Mouse (Mus musculus) spleen, adult 2 months (tissue): ENCODE measurements around the gene Cacna1e. TPM values are rescaled to one million over a fixed set of nuclear protein-coding genes. Genes with fewer than 3 reads are reported as not detected.
A peak's percentile ranks its signal among the peaks of the same experiment; 100 is the strongest.

Experiments
- DNase-seq, 2 experiments: peaks; one replicate each; pipeline versions ENCODE4 v3.0.0 to v3.0.0-alpha.2; 2012 to 2021; ENCODE audit warnings: low spot score in 2 of 2, low read depth in 1 of 2
- H3K27ac ChIP-seq: fragments of 200-500 bp; 2 replicates; pipeline ENCODE4 v1.5.1; 2012; ENCODE audit warnings: low read length, inconsistent platforms; ENCODE audit not compliant: insufficient read depth
- H3K27me3 ChIP-seq: fragments of 200-500 bp; 2 replicates; pipeline ENCODE4 v1.6.1; 2012; ENCODE audit warnings: mild to moderate bottlenecking, moderate library complexity, low read length, inconsistent platforms; ENCODE audit not compliant: control insufficient read depth, insufficient read depth
- H3K36me3 ChIP-seq: fragments of 200-500 bp; 2 replicates; pipeline ENCODE4 v1.6.1; 2012; ENCODE audit warnings: mild to moderate bottlenecking, low read length, inconsistent platforms; ENCODE audit not compliant: control insufficient read depth, insufficient read depth
- H3K4me1 ChIP-seq: fragments of 200-500 bp; 2 replicates; pipeline ENCODE4 v1.6.1; 2011; ENCODE audit warnings: inconsistent platforms; ENCODE audit not compliant: control insufficient read depth, insufficient read depth, insufficient read length
- H3K4me3 ChIP-seq: fragments of 200-500 bp; 2 replicates; pipeline ENCODE4 v1.5.1; 2011; ENCODE audit warnings: mild to moderate bottlenecking, inconsistent platforms; ENCODE audit not compliant: insufficient read depth, insufficient read length; ENCODE audit errors: extremely low read depth
- CTCF ChIP-seq: fragments of 200-500 bp; IDR thresholded peaks from 2 replicates; pipeline ENCODE4 v1.5.1; 2011; ENCODE audit warnings: mild to moderate bottlenecking, inconsistent platforms; ENCODE audit not compliant: insufficient read depth, insufficient read length, insufficient replicate concordance; ENCODE audit errors: extremely low read depth
- POLR2A ChIP-seq: fragments of 200-500 bp; IDR thresholded peaks from 2 replicates; pipeline ENCODE4 v1.6.1; 2011; ENCODE audit warnings: low read depth, low read length, inconsistent platforms
- WGBS: fragments of 180-500 bp; shearing (Covaris S2); methylation state at CpG from one replicate; pipeline ENCODE4 v1.1.7; 2018; 5-methylcytosine and 5-hydroxymethylcytosine counted together
- polyA plus RNA-seq: library from polyadenylated mRNA; depleted of rRNA; stranded (reverse); fragments of >200 nt; gene quantifications from 2 replicates; pipeline ENCODE4 v1.2.3, GENCODE M21; 2012; rRNA removed

Cacna1e gene
- 4.5 and 7.0 TPM in 2 replicates for polyA plus RNA-seq

DNA sequence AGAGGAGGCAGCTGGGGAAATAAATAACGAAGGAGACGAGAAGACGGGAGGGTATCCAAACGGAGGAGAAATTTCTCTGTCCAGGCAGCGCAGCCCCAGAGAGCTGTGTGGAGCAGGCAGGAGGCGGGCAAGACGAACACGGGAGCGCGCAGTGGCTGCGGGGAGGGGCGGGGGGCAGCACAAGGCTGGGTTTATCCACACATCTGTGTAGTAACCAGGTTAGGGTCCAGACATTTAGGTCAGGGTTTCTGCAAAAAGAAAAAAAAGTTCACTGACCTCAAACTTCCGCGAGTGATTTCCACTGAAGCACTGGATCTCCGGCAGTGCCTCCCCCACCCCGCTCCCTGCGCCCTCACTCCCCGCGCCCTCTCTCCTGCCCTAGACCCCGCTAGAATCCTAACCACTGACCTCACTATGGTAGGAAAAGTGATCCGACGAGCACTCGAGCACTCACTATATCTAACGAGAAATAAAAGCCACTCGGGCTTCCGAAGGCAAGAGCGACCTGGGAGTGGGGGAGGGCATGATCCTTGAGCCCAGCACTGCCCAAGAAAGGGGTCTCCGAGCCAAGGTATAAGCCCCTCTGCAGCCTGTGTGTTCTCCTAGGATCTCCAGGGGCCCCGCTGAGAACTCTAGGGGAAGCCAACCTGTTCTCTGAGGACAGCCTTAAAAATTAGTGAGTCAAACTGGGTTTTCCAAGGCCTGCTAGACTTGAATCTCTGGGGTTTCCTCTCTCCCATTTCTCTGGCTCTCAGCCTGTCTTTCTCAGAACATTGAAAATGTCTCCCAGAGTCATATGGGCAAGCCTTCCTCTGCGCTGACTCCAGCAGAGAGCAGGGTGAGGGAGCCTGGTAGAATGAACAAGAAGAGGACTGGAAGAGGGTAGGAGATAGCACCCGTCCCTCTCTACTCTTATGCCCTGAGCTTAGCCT, at the start of gene Cacna1e:
Gene Cacna1e, minus strand, starts transcription at position 227 of the 932 bp plus-strand sequence.
- Histone ChIP-seq H3K36me3 (no peaks in the 10 kb centered on the region), H3K4me3 (peak within 1 kb of the TSS; percentile 59), H3K27ac (no peak within 1 kb of the TSS), H3K27me3 (peaks cover 2% of the 10 kb centered on the region; the same call in 1 of the 2 replicates), H3K4me1 (no peaks in the 10 kb centered on the region)
- TF ChIP-seq CTCF (no peak), POLR2A (no peak)
- WGBS: 12% methylated on average over 31 of the region's 31 CpGs
- DNase-seq: peak in 1 of 2 experiments; percentile 14

GRCm38 (mm10) chr1:154918406-154918805, 34.1 kb upstream of the Cacna1e start:
- no peak overlapping the region for H3K27ac ChIP-seq
- H3K36me3 ChIP-seq: no peaks in the 10 kb centered on the region
- WGBS: 79% methylated on average over 2 of the region's 2 CpGs
- no peak for TF ChIP-seq CTCF
- TF ChIP-seq POLR2A: no peak
- no peak for DNase-seq
- H3K27me3 ChIP-seq: no peaks in the 10 kb centered on the region
- H3K4me1 ChIP-seq: no peaks in the 10 kb centered on the region
- no peak overlapping the region for H3K4me3 ChIP-seq

DNA sequence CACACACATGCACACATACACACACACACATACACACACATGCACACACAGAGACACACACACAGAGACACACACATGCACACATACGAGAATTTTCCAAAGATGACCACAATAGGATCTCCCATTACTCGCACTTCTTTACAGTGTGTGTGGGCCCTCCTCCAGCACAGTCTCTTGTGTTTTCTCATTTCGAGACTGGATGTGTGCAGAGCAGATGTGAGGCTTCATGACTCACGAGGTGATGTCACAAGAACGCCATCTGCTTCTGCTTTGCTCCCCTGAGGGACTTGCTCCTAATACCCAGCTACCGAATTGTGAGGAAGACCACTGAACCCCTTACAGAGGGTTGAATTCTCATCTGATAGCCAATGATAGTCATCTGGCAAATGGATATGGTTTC, 33.1 kb upstream of the Cacna1e start:
- DNase-seq: no peak
- no peaks in the 10 kb centered on the region for H3K36me3 ChIP-seq
- no peak overlapping the region for H3K4me3 ChIP-seq
- no peaks in the 10 kb centered on the region for H3K27me3 ChIP-seq
- 79% methylated on average over 6 of the region's 6 CpGs for WGBS
- H3K27ac ChIP-seq: no peak overlapping the region
- no peaks in the 10 kb centered on the region for H3K4me1 ChIP-seq
- no peak for TF ChIP-seq CTCF
- no peak for TF ChIP-seq POLR2A

DNA sequence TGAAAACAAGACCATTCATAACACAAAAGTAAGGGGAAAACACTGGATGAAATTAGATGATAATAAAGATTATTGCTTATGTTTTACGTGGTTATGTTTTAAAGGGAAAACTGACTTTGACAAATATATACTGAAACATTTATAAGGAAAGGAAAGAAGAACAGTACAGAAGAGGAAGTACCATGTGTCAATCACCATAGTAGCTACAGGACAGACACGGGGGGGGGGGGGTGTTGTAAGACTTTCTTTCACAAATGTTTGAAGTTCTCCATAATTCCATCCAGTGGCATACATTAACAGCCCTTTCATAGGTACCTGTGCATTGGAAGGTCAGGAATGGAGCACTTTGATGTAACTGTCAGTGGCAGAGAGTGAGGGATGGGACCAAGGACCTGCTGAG, 25.3 kb upstream of the Cacna1e start:
- H3K27ac ChIP-seq: no peak overlapping the region
- 39% methylated on average over 2 of the region's 2 CpGs for WGBS
- H3K36me3 ChIP-seq: no peaks in the 10 kb centered on the region
- TF ChIP-seq POLR2A (no peak), CTCF (no peak)
- no peaks in the 10 kb centered on the region for H3K4me1 ChIP-seq
- H3K4me3 ChIP-seq: no peak overlapping the region
- no peaks in the 10 kb centered on the region for H3K27me3 ChIP-seq
- DNase-seq: no peak

DNA sequence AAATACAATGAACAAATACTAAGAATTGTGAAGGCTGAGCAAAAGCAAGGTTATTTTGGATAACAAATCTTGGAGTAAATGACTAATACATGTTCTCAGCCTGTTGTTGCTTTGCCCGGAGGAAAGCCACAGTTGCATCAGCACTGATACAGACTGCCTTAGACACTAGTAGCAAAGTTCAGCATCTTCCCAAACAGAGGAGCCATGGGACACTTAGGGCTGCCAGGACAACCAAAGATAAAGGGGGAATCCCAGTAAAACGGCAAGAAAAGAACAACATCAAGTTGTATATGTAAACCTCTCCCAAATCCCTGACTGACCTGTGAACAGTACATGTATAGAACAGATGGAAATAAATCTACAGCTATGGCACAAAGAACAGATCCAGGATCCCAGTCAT, 13.1 kb upstream of the Cacna1e start:
- TF ChIP-seq CTCF (no peak), POLR2A (no peak)
- WGBS: 89% methylated on average over 2 of the region's 2 CpGs
- no peaks in the 10 kb centered on the region for H3K27me3 ChIP-seq
- no peak overlapping the region for H3K4me3 ChIP-seq
- H3K27ac ChIP-seq: no peak overlapping the region
- no peaks in the 10 kb centered on the region for H3K36me3 ChIP-seq
- DNase-seq: no peak
- no peaks in the 10 kb centered on the region for H3K4me1 ChIP-seq

GRCm38 (mm10) chr1:154890244-154890643, 5.9 kb upstream of the Cacna1e start:
- Histone ChIP-seq H3K27ac (no peak overlapping the region), H3K36me3 (no peaks in the 10 kb centered on the region), H3K27me3 (no peaks in the 10 kb centered on the region), H3K4me3 (no peak overlapping the region), H3K4me1 (no peaks in the 10 kb centered on the region)
- WGBS: 69% methylated on average over 5 of the region's 5 CpGs
- TF ChIP-seq CTCF (no peak), POLR2A (no peak)
- DNase-seq: no peak

DNA sequence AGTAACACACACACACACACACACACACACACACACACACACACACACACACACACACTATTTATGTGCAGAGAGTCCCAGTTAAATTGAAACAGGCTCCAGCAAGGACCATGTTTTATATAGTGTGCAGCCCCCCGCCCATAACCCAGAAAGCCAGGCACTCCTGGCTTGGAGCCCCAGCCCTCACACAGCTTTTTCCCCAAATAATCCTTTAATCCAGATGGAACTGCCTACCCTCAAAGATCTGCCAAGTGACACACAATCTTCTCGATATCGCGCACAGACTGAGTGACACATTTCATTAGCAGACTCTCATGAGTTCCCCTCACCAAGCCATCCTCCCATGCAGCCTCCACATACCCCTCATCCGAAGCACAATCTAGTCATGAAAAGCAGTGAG, 4.2 kb upstream of the Cacna1e start:
- 90% methylated on average over 5 of the region's 5 CpGs for WGBS
- DNase-seq: no peak
- Histone ChIP-seq H3K27ac (no peak overlapping the region), H3K36me3 (no peaks in the 10 kb centered on the region), H3K4me1 (no peaks in the 10 kb centered on the region), H3K27me3 (peaks cover 2% of the 10 kb centered on the region; the same call in 1 of the 2 replicates), H3K4me3 (no peak overlapping the region)
- TF ChIP-seq POLR2A (no peak), CTCF (no peak)
